Mouse (Mus musculus) spleen, postnatal 36 days (tissue): Measurements from ENCODE around the gene Nup93.

ENCODE experiments used
- DNase-seq, 2 experiments: peaks; one replicate each; pipeline ENCODE4 v3.0.0; 2022; ENCODE audit warnings: low spot score in 2 of 2, mixed read lengths in 1 of 2

Gene Nup93

GRCm38 (mm10) chr8:94314069-94314468 is 99.7 kb downstream of the Nup93 start:
- no peak for DNase-seq

GRCm38 (mm10) chr8:94317249-94317648 is 102.9 kb downstream of the Nup93 start:
- DNase-seq: no peak

- no peak for DNase-seq
Measured at GRCm38 (mm10) chr8:94317691-94318090, 103.3 kb downstream of the Nup93 start.

GRCm38 (mm10) chr8:94320036-94320435 is 105.7 kb downstream of the Nup93 start:
- no peak for DNase-seq

GRCm38 (mm10) chr8:94322083-94322482 is 107.7 kb downstream of the Nup93 start:
- no peak for DNase-seq

GRCm38 (mm10) chr8:94323041-94323440 is 108.7 kb downstream of the Nup93 start:
- DNase-seq: no peak

GRCm38 (mm10) chr8:94324071-94324470 is 109.7 kb downstream of the Nup93 start:
- peak; percentile 37 to 38 for DNase-seq

- DNase-seq: no peak
Measured at GRCm38 (mm10) chr8:94326016-94326415, 111.7 kb downstream of the Nup93 start.

- no peak for DNase-seq
Measured at GRCm38 (mm10) chr8:94328932-94329728, 114.8 kb downstream of the Nup93 start, which contains the start of gene Slc12a3. Slc12a3 (plus strand) TSS chr8:94329201.

- peak; percentile 44 to 55 for DNase-seq
Measured at GRCm38 (mm10) chr8:94330733-94331132, 116.4 kb downstream of the Nup93 start.

GRCm38 (mm10) chr8:94333345-94333744 is 119.0 kb downstream of the Nup93 start:
- DNase-seq: no peak

- DNase-seq: no peak
Measured at GRCm38 (mm10) chr8:94337559-94337958, 123.2 kb downstream of the Nup93 start.

- peak in 1 of 2 experiments; percentile 41 for DNase-seq
Measured at GRCm38 (mm10) chr8:94340796-94341195, 126.4 kb downstream of the Nup93 start.

- no peak for DNase-seq
Measured at GRCm38 (mm10) chr8:94342691-94343090, 128.3 kb downstream of the Nup93 start.

- peak; percentile 76 to 82 for DNase-seq
Measured at GRCm38 (mm10) chr8:94343290-94343689, 128.9 kb downstream of the Nup93 start.

- DNase-seq: no peak
Measured at GRCm38 (mm10) chr8:94343778-94344320, 129.5 kb downstream of the Nup93 start.

- no peak for DNase-seq
Measured at GRCm38 (mm10) chr8:94345657-94346056, 131.3 kb downstream of the Nup93 start.

- DNase-seq: no peak
Measured at GRCm38 (mm10) chr8:94346264-94346663, 131.9 kb downstream of the Nup93 start.

GRCm38 (mm10) chr8:94348425-94348824 is 134.1 kb downstream of the Nup93 start:
- no peak for DNase-seq

- DNase-seq: peak in 1 of 2 experiments; percentile 63
Measured at GRCm38 (mm10) chr8:94354069-94354531, 139.7 kb downstream of the Nup93 start.

GRCm38 (mm10) chr8:94354571-94354970 is 140.2 kb downstream of the Nup93 start:
- peak; percentile 78 for DNase-seq

GRCm38 (mm10) chr8:94357220-94357619 is 142.9 kb downstream of the Nup93 start:
- DNase-seq: no peak

GRCm38 (mm10) chr8:94358541-94358940 is 144.2 kb downstream of the Nup93 start:
- no peak for DNase-seq
